Mouse (Mus musculus) cerebellum, adult 18-20 months (tissue): Measurements from ENCODE around the gene Vmn2r57.
"Not testable (repeated sequence)": the region's sequence is repeated elsewhere in the genome, so short reads cannot be mapped to it uniquely, and the experiment has no call there.

Experiments used
- DNase-seq, 2 experiments: peaks; one replicate each; pipeline ENCODE4 v3.0.0; 2021

Vmn2r57 gene

GRCm38 (mm10) chr7:41448596-41448995 lies at the start of gene Vmn2r57:
Vmn2r57 (minus strand) TSS chr7:41448696.
- not testable (repeated sequence) for DNase-seq

DNA sequence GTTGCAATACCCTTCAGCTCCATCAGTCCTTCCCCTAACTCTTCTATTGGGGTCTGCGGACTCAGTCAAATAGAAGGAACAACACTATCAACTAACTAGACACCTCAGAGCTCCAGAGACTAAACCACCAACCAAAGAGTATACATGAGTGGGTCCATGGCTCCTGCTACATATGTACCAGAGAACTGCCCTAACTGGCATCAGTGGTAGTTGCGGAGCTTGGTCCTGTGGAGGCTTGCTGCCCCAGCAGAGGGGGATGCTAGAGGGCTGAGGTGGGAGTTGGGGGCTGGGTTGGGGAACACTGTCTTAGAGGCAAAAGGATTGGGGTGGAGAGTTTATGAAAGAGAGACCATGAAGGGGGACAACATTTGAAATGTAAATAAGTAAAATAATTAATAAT lies 49.4 kb upstream of the Vmn2r57 start:
- peak; percentile 27 to 30 for DNase-seq

DNA sequence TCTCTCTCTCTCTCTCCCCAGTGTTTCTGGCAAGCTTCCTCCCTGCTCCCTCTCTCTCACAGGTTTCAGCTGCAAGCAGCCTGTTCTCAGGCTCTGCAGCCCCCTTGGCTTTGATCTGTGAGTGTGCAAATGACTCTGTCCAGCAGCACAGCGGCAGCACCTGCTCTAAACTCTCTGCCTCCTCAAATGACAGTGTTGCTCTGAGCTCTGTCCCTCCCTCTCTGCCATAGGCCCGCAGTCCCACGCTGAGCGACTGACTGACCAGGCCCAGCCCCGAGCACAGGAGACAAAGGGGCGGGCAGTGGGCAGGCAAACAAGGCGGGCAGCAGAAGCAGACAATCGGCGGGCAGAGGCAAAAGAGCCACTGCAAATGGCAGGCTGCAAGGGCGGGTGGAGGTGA lies 3.4 kb upstream of the Vmn2r57 start:
- no peak for DNase-seq

GRCm38 (mm10) chr7:41394130-41394529 lies 54.4 kb downstream of the Vmn2r57 start:
- DNase-seq, result peak; percentile 4 to 8

- DNase-seq, result peak; percentile 79 to 90
Measured at GRCm38 (mm10) chr7:41393048-41393971, 55.2 kb downstream of the Vmn2r57 start, which contains the start of gene AI987944. AI987944 (minus strand) TSS chr7:41393379.
